Mouse (Mus musculus): ENCODE results near the gene Mfsd11.

DNA sequence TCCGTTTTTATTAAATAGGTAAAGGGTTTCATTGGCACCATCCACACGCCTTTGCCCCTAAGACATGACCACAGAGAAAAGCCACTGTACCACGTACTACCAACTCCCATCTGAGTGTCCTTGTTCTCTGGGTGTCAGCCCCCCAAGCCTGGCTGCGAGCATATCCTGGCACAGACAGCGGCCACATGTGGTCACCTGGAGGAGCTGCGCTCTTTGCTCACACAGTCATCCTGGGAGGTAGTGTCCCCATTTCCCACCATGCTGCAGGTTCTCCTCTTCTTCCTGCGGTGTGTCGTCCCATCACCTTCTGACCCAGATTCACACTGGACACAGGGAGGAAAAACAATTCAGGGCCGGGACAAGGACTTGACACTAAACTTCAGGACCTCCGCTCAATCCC lies 14.8 kb upstream of the Mfsd11 start:
- TF ChIP-seq CTCF (IDR thresholded peaks at IDR 0.05; ENCODE audit: low read depth) (peak; percentile 22; the same call in 1 of the 2 replicates), EP300 (IDR thresholded peaks at IDR 0.05; ENCODE audit: low read depth) (no peak)

Data from liver, postnatal 0 days (tissue).